Mouse (Mus musculus): Measurements from ENCODE around the gene Phkg2.
"Not testable (repeated sequence)": the region's sequence is repeated elsewhere in the genome, so short reads cannot be mapped to it uniquely, and the experiment has no call there.

The Phkg2 gene

DNA sequence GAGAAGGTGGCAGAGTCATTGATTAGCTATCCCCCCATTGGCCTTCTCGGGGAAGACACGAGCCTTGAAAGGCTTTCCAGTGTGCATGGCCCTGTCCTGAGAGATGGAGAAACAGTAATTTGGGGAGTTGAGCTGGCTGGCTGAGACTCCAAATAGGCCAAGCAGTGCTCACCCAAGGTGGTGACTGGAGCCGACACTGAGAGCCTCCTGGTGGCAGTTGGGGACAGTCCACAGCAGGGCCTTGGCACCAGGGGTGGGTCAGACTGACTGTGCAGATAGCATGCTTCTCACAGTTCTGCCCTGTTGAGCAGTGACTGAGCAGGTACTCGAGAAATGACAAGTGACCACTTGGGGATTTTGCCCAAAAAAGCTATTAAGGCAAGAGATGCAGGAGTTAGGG is 28.6 kb downstream of the Phkg2 start:
- in situ Hi-C loops (cut with MboI; ENCODE audit: low sequenced_read_pairs), result no loop called here

DNA sequence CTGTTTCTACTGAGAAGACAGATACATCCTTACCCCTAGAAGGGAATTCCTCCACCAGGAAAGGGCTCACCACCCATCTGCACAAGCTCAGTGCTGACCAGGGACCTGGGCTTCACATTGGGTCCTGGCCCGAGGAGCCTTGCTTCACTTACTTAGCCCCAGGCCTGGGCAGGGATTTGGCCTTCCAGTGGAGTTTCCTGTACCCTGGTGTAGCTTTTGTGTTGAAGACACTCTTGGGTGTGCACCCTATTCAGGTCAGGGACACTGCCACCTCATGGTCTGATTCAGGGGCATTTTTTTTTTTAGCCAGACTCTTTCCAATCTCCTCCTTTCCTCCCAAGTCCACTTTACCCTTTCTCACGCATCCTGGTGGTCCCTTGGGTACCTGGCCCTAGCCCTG is 29.8 kb downstream of the Phkg2 start:
- in situ Hi-C loops (cut with MboI; ENCODE audit: low sequenced_read_pairs), result no loop called here

DNA sequence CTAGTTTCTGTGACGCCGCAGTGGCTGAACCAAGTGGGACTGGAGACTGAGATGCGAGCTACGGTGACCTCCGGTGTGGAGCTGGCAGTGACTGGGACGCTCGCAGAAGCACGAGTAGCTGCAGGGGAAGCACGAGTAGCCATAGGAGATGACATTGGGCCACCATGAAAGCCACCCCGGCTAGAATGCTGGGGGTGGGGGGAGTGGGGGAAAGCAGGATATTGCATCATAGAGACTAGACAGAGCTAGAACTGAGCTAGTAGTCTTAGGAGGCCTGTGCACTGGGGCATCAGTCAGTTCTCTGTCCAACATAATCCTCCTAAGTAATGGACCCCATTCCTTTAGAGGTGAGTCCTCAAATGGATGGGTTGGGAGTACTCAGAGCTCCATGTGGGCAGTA is 31.1 kb downstream of the Phkg2 start:
- in situ Hi-C loops (cut with MboI; ENCODE audit: low sequenced_read_pairs), result no loop called here

DNA sequence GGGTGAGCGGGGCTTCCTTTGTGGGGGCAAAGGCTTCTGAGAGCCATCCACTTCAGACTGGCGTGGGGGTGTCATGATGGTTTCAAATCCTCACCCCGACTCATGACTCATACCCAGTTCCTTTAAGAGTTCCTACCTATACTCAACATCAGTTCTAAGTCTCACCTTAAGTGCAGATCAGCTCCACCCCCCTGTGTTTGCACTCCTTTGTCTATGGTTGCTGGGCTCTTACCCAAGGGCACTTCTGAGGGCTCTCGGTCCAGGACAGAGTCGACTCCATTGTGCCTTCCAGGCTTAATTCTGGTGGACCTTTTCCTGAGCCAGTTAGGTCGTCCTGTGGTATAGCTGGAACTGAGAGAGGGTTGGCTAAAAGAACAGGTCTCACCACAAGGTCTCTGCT is 34.0 kb downstream of the Phkg2 start:
- in situ Hi-C loops (cut with MboI; ENCODE audit: low sequenced_read_pairs), result no loop called here

- in situ Hi-C loops (cut with MboI; ENCODE audit: low sequenced_read_pairs), result no loop called here
Measured at GRCm38 (mm10) chr7:127611011-127611410, 37.9 kb downstream of the Phkg2 start.

DNA sequence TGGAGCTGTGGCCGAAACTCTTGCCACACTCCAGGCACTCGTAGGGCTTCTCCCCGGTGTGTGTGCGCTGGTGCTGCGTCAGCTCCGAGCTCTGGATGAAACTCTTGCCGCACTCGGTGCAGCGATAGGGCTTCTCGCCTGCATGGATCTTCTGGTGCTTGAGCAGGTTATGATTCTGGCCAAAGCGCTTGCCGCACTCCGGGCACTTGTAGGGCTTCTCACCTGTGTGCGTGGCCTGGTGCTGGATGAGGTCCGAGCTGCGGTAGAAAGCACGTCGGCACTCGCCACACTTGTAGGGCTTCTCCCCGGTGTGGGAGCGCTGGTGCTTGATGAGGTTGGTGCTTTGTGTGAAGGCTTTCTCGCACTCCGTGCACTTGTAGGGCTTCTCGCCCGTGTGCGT is 38.4 kb downstream of the Phkg2 start:
- in situ Hi-C loops (cut with MboI; ENCODE audit: low sequenced_read_pairs), result no loop called here

GRCm38 (mm10) chr7:127613501-127613900 is 40.4 kb downstream of the Phkg2 start:
- in situ Hi-C loops (cut with MboI; ENCODE audit: low sequenced_read_pairs), result no loop called here

GRCm38 (mm10) chr7:127614091-127614490 is 41.0 kb downstream of the Phkg2 start:
- in situ Hi-C loops (cut with MboI; ENCODE audit: low sequenced_read_pairs), result no loop called here

GRCm38 (mm10) chr7:127614511-127614890 is 41.4 kb downstream of the Phkg2 start:
- in situ Hi-C loops (cut with MboI; ENCODE audit: low sequenced_read_pairs), result no loop called here

- in situ Hi-C loops (cut with MboI; ENCODE audit: low sequenced_read_pairs), result no loop called here
Measured at GRCm38 (mm10) chr7:127614891-127615843, 42.0 kb downstream of the Phkg2 start, which contains the start of gene Zfp629. Gene Zfp629, minus strand, starts transcription at chr7:127615797.

DNA sequence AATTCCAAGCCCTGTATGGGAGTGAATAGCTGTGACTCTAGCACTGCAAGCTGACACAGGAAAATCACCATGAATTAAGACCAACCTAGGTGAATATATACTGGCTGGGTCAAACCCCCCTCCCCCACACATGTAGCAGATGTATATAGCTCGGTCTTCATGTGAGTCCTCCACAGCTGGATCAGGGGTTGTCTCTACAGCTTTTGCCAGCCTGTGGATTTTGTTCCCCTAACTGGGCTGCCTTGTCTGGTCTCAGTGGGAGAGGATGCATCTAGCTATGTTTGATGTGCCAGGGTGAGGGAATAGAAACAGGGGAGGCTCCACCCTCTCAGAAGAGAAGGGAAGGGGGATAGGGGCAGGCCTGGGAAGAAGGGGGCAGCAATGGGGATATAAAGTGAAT is 43.2 kb downstream of the Phkg2 start:
- in situ Hi-C loops (cut with MboI; ENCODE audit: low sequenced_read_pairs), result no loop called here

GRCm38 (mm10) chr7:127616881-127617280 is 43.7 kb downstream of the Phkg2 start:
- in situ Hi-C loops (cut with MboI; ENCODE audit: low sequenced_read_pairs), result no loop called here

- in situ Hi-C loops (cut with MboI; ENCODE audit: low sequenced_read_pairs), result no loop called here
Measured at GRCm38 (mm10) chr7:127617962-127618361, 44.8 kb downstream of the Phkg2 start.

GRCm38 (mm10) chr7:127618402-127618801 is 45.3 kb downstream of the Phkg2 start:
- in situ Hi-C loops (cut with MboI; ENCODE audit: low sequenced_read_pairs), result not testable (repeated sequence)

DNA sequence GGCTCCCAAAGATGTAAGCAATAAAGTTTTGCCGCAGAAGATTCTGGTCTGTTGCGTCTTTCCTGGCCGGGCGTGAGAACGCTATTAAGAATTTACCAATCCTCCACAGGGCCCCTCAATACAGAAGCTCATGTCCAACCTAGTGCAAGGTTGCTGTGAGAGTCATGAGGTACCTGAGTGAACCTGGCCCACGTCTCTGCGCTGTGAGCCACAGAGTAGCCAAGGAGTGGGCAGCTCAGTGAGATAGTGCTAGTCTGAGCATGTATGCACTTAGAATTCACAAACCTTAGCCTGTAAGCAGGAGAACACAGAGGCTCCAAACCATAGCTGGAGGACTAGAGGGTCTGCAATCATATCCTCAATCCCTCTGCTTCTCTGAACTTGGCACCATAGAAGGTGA is 52.9 kb downstream of the Phkg2 start:
- in situ Hi-C loops (cut with MboI; ENCODE audit: low sequenced_read_pairs), result no loop called here

- in situ Hi-C loops (cut with MboI; ENCODE audit: low sequenced_read_pairs), result no loop called here
Measured at GRCm38 (mm10) chr7:127626471-127626870, 53.3 kb downstream of the Phkg2 start.

GRCm38 (mm10) chr7:127628646-127629045 is 55.5 kb downstream of the Phkg2 start:
- in situ Hi-C loops (cut with MboI; ENCODE audit: low sequenced_read_pairs), result no loop called here

GRCm38 (mm10) chr7:127631416-127631815 is 58.3 kb downstream of the Phkg2 start:
- in situ Hi-C loops (cut with MboI; ENCODE audit: low sequenced_read_pairs), result no loop called here

Measured in CH12F3 (cell line).